Mouse (Mus musculus) intestine, embryonic 14.5 days (tissue): ENCODE results near the gene Tpmt. TPM values are rescaled to one million over a fixed set of nuclear protein-coding genes. Genes with fewer than 3 reads are reported as not detected.

ENCODE experiments used
- ATAC-seq: fragments of 200-750 bp; cut with Nextera tagmentation; replicated peaks from 2 replicates; pipeline ENCODE4 v1.8.0; 2017; ENCODE audit warnings: low read depth, moderate number of reproducible peaks, moderate TSS enrichment, moderate library complexity; ENCODE audit not compliant: low FRiP score, low TSS enrichment
- DNase-seq: peaks from one replicate; pipeline ENCODE4 v3.0.0-alpha.2; 2018; ENCODE audit warnings: low spot score
- H3K27ac ChIP-seq: fragments of 300-500 bp; sonication (generic); 2 replicates; pipeline ENCODE4 v1.5.1; 2014; ENCODE audit warnings: low read depth, mild to moderate bottlenecking, control low read depth
- H3K27me3 ChIP-seq: fragments of 300-500 bp; sonication (generic); replicated peaks from 2 replicates; pipeline ENCODE4 v1.6.1; 2014; ENCODE audit warnings: low read length, control low read depth; ENCODE audit not compliant: control insufficient read depth, insufficient read depth
- H3K36me3 ChIP-seq: fragments of 300-500 bp; sonication (generic); 2 replicates; pipeline ENCODE4 v1.6.1; 2014; ENCODE audit warnings: low read length, control low read depth; ENCODE audit not compliant: control insufficient read depth, insufficient read depth
- H3K4me1 ChIP-seq: fragments of 300-500 bp; sonication (generic); replicated peaks from 2 replicates; pipeline ENCODE4 v1.6.1; 2014; ENCODE audit warnings: low read length, control low read depth, mixed read lengths; ENCODE audit not compliant: control insufficient read depth, insufficient read depth
- H3K4me2 ChIP-seq: fragments of 300-500 bp; sonication (generic); 2 replicates; pipeline ENCODE4 v1.6.1; 2014; ENCODE audit warnings: low read length
- H3K4me3 ChIP-seq: fragments of 300-500 bp; sonication (generic); 2 replicates; pipeline ENCODE4 v1.5.1; 2014; ENCODE audit warnings: low read depth, low read length, control low read depth, mixed read lengths
- H3K9ac ChIP-seq: fragments of 300-500 bp; sonication (generic); 2 replicates; pipeline ENCODE4 v1.6.1; 2014; ENCODE audit warnings: mild to moderate bottlenecking, low read length
- H3K9me3 ChIP-seq: fragments of 300-500 bp; sonication (generic); 2 replicates; pipeline ENCODE4 v1.6.1; 2016; ENCODE audit warnings: low read length, control low read depth; ENCODE audit not compliant: control insufficient read depth
- WGBS: fragments of 180-500 bp; shearing (Covaris S2); extraction: QIAGEN DNeasy Blood & Tissue Kit; methylation state at CpG from one replicate; pipeline ENCODE4 v1.1.7; 2014; 5-methylcytosine and 5-hydroxymethylcytosine counted together
- polyA plus RNA-seq: library from polyadenylated mRNA; unstranded; fragments of >200 nt; fragmentation: Nextera tagmentation; extraction: Ambion mirVana; gene quantifications from 2 replicates; pipeline ENCODE4 v1.2.1, GENCODE M21; 2014

The Tpmt gene
- 25.4 and 25.7 TPM in 2 replicates for polyA plus RNA-seq

DNA sequence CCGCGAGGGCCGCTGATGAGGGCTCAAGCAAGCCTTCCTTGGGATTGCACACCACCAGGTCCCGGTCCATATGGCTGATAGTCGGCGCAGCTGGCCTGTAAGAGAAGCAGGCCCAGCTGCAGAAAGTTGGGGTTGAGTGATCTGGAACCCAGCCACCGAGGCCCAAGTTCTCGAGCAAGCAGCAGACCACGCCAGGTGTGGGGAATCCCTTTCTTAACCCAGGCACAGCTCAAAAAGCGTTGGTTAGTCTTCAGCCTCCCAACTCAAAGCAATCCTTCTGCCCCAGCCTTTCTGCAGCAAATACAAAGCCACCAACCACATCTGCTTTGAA, at the start of gene Tpmt:
Tpmt (minus strand) TSS at position 121 of the 331 bp plus-strand sequence.
- no peak within 1 kb of the TSS; the same call in 1 of the 2 replicates for H3K27ac ChIP-seq

DNA sequence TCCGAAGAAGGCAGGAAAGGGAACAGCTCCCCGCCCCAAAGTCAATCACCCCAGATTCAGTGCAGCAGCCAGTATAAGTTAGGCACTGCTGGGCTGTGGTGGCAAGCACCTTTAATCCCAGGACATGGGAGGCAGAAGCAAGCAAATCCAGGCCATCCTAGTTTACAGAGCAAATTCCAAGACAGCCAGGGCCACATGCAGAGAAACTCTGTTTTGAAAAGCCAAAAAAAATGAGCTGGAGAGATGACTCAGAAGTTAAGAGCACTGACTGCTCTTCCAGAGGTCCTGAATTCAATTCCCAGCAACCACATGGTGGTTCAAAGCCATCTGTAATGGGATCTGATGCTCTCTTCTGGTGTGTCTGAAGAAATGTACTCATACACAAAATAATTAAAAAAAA, 49.3 kb upstream of the Tpmt start:
- WGBS: 94% methylated on average over 2 of the region's 2 CpGs

More for the DNA sequence above, at the start of gene Tpmt:
- Histone ChIP-seq H3K36me3 (peaks cover 7% of the 10 kb centered on the region), H3K4me3 (peak within 1 kb of the TSS; percentile 71), H3K27me3 (no peaks in the 10 kb centered on the region), H3K9me3 (no peaks in the 10 kb centered on the region), H3K9ac (peak within 1 kb of the TSS; percentile 67), H3K4me1 (peaks cover 15% of the 10 kb centered on the region), H3K4me2 (peak within 1 kb of the TSS; percentile 100)
- DNase-seq: no peak
- no peak for ATAC-seq
- WGBS: 20% methylated on average over 10 of the region's 10 CpGs

DNA sequence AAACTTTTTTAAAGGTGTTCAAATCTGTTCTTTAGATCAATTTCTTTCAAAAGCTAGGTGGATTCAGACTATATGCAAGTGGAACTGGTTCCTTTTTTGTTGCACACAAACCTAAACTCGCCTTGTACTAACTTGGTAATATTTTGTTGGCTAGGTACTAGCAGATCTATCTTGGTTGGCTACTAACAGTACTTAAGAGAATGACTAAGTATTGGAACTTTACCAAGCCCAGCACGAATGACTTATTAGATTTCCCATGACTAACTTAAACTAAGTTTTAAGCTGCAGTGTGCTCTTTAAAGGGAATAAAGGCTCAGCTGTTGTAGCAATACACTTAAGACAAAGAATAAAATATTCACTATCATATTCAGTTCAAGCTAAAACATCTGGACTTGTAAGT, 44.7 kb upstream of the Tpmt start:
- H3K36me3 ChIP-seq: peaks cover 93% of the 10 kb centered on the region

More for the DNA sequence above, 49.3 kb upstream of the Tpmt start:
- no peaks in the 10 kb centered on the region for H3K9me3 ChIP-seq
- peak; percentile 18 for DNase-seq
- H3K36me3 ChIP-seq: peaks cover 96% of the 10 kb centered on the region
- no peak overlapping the region for H3K4me3 ChIP-seq
- H3K27ac ChIP-seq: no peak overlapping the region
- no peak for ATAC-seq
- no peak overlapping the region for H3K4me2 ChIP-seq
- no peaks in the 10 kb centered on the region for H3K27me3 ChIP-seq
- no peaks in the 10 kb centered on the region for H3K4me1 ChIP-seq
- H3K9ac ChIP-seq: no peak overlapping the region

DNA sequence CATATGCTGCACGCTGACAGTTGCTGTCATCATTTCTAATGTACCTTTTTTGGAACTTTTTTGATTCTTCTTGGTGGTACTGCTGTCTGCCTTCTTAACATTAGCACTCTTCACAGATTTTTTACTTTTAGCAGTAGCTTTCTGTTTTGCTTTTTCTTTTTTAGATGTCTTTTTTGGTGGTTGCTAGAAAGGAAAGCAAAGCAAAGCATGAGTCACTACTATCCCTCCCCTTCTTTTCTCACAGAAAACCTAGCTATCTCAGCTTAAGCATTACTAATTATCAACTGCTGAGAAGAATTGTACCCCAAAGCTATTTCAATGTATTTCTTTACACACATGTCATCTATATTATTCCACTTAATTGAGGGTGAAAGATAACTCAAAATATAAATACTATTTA, 43.9 kb upstream of the Tpmt start:
- H3K9me3 ChIP-seq: no peaks in the 10 kb centered on the region
- no peaks in the 10 kb centered on the region for H3K27me3 ChIP-seq
- whole genome bisulfite sequencing: 88% methylated on average over 1 of the region's 1 CpGs
- ATAC-seq (no peak), DNase-seq (no peak)
- no peaks in the 10 kb centered on the region for H3K4me1 ChIP-seq
- no peak overlapping the region for H3K4me3 ChIP-seq
- no peak overlapping the region for H3K27ac ChIP-seq
- H3K36me3 ChIP-seq: peaks cover 88% of the 10 kb centered on the region
- no peak overlapping the region for H3K4me2 ChIP-seq
- H3K9ac ChIP-seq: no peak overlapping the region

More for the DNA sequence above, 44.7 kb upstream of the Tpmt start:
- Histone ChIP-seq H3K27me3 (no peaks in the 10 kb centered on the region), H3K4me2 (no peak overlapping the region), H3K27ac (no peak overlapping the region), H3K9me3 (no peaks in the 10 kb centered on the region), H3K4me1 (no peaks in the 10 kb centered on the region), H3K4me3 (no peak overlapping the region), H3K9ac (no peak overlapping the region)
- 88% methylated on average over 2 of the region's 2 CpGs for WGBS
- DNase-seq: no peak
- ATAC-seq: no peak

DNA sequence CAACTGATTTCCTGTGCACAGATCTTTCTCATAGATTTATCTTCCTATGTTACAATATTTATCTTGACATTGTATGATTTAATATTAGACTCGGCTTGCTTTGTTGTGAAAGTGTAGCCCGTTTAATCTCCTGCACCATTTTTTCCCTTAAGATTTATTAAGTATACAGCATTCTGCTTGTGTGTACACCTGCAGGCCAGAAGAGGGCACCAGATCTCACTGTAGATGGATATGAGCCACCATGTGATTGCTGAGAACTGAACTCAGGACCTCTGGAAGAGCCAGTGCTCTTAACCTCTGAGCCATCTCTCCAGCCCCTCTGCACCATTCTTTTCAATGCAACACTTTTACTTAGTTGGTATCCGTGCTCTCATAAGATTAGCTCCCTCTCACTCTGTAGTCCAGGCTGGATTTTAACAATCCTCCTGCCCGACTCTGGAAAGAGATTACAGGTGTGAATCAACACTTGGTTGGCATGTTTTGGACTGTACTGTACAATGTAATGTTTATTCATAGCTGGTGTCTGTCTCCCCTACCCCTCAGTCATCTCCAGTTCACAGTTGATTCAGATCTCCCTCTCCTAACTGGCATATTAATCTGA, 36.5 kb upstream of the Tpmt start:
- no peak for ATAC-seq
- no peak for DNase-seq
- no peaks in the 10 kb centered on the region for H3K4me1 ChIP-seq
- H3K9ac ChIP-seq: no peak overlapping the region
- 85% methylated on average over 4 of the region's 4 CpGs for WGBS
- no peak overlapping the region for H3K4me3 ChIP-seq
- H3K9me3 ChIP-seq: no peaks in the 10 kb centered on the region
- no peak overlapping the region for H3K27ac ChIP-seq
- peaks cover 56% of the 10 kb centered on the region for H3K36me3 ChIP-seq
- H3K27me3 ChIP-seq: no peaks in the 10 kb centered on the region
- no peak overlapping the region for H3K4me2 ChIP-seq

DNA sequence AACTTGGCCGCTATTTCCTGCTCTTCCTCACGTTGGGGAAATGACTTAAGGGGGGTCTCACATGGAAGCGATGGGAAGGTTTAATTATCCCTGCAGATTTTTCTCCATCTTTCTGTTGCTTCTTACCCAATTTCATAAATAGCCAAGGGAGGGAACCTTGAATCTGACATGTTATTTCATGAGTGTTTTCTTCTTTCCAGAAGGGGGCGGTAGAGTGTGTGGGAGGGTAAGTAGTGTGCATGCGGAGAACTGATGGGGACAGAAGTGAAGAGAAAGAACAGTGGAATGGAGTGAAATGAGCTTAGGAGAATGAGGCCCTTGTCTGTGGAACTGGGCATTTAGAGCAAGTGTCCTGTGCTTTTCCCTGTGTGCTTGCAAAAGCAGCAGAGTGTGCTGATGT, 34.3 kb upstream of the Tpmt start:
- DNase-seq (no peak), ATAC-seq (no peak)
- Histone ChIP-seq H3K36me3 (peaks cover 50% of the 10 kb centered on the region), H3K4me1 (no peaks in the 10 kb centered on the region), H3K27ac (no peak overlapping the region), H3K4me3 (no peak overlapping the region), H3K4me2 (no peak overlapping the region), H3K9ac (no peak overlapping the region), H3K9me3 (no peaks in the 10 kb centered on the region), H3K27me3 (no peaks in the 10 kb centered on the region)
- WGBS: 83% methylated on average over 5 of the region's 5 CpGs

DNA sequence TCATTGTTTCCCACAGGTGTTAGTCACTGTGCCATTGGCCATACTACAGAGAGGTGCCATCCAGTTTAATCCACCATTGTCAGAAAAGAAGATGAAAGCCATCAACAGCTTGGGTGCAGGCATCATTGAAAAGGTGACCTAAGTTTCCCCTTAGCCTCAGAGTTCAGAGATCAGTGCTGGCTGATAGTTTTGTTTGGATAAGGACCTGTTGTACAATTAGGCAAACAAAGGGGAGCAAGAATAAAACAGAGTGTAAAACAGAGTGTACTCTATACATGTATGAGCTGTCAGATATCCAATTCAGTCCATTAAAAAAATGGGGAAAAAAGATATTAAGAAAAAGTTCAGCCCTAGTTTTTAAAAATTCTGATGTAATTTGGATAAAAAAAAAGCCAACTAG, 32.8 kb upstream of the Tpmt start:
- no peaks in the 10 kb centered on the region for H3K27me3 ChIP-seq
- peaks cover 46% of the 10 kb centered on the region for H3K36me3 ChIP-seq
- no peak overlapping the region for H3K4me3 ChIP-seq
- peak; percentile 32; the same call in 1 of the 2 replicates for ATAC-seq
- H3K4me1 ChIP-seq: no peaks in the 10 kb centered on the region
- no peak overlapping the region for H3K9ac ChIP-seq
- DNase-seq: no peak
- no peak overlapping the region for H3K4me2 ChIP-seq
- no peak overlapping the region for H3K27ac ChIP-seq
- H3K9me3 ChIP-seq: no peaks in the 10 kb centered on the region

DNA sequence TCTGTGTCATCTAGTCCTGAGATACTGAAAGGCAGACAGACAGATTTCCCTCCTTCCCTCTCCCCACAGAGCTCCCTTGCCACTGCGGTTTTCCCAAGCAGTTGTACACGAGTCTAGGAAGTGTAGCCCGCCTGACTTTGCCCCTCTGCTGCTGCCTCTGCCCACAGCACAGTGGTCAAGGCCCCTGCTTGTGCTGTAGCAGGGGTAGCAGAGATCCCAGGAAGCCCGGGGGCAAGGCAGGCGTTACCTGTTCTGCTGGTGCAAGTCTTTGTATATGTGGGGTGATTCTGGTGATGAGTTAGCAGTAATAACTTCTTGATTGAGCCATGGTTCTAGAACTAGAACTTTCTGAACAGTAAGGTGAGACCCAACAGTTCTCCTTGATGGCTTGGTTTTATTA, 31.6 kb upstream of the Tpmt start:
- Histone ChIP-seq H3K9me3 (no peaks in the 10 kb centered on the region), H3K4me3 (no peak overlapping the region), H3K27ac (no peak overlapping the region), H3K27me3 (no peaks in the 10 kb centered on the region), H3K4me2 (no peak overlapping the region), H3K9ac (no peak overlapping the region), H3K4me1 (no peaks in the 10 kb centered on the region), H3K36me3 (peaks cover 44% of the 10 kb centered on the region)
- ATAC-seq (no peak), DNase-seq (no peak)
- 79% methylated on average over 5 of the region's 5 CpGs for WGBS

DNA sequence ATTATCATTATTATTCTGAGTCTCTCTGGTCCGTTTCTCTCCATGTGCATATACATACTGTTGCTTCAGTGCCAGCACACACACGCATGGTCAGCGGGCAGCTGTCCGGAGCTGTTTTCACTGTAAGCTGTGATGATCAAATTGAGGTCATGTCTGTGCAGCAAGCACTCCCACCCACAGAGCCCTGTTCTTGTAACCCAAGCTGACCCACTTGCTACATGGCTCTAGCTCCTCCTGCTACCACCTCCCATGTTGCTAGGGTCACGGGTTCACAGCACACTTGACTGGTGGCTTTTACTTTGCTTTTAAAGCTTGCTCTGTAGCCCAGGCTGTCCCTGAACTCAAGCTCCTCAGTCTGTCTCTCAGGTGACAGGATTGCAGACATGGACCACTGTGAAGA, 27.9 kb upstream of the Tpmt start:
- H3K36me3 ChIP-seq: peaks cover 36% of the 10 kb centered on the region
- 85% methylated on average over 5 of the region's 5 CpGs for WGBS
- no peak for DNase-seq
- no peak for ATAC-seq
- no peak overlapping the region for H3K4me2 ChIP-seq
- no peaks in the 10 kb centered on the region for H3K4me1 ChIP-seq
- no peak overlapping the region for H3K9ac ChIP-seq
- no peak overlapping the region for H3K4me3 ChIP-seq
- H3K9me3 ChIP-seq: no peaks in the 10 kb centered on the region
- no peak overlapping the region for H3K27ac ChIP-seq
- H3K27me3 ChIP-seq: no peaks in the 10 kb centered on the region
